Mouse (Mus musculus): Measurements from ENCODE around the gene Rnf224.
"Not testable (repeated sequence)": the region's sequence is repeated elsewhere in the genome, so short reads cannot be mapped to it uniquely, and the experiment has no call there.

The Rnf224 gene

GRCm38 (mm10) chr2:25256443-25257109, 20.0 kb upstream of the Rnf224 start:
- intact Hi-C loops (cut with DNase I), result not testable (repeated sequence)

GRCm38 (mm10) chr2:25255284-25255779, 18.7 kb upstream of the Rnf224 start, which contains the start of gene Tmem203:
TSS of gene Tmem203 (plus strand) at chr2:25255439.
- intact Hi-C loops (cut with DNase I), result no loop called here

GRCm38 (mm10) chr2:25252331-25252730, 15.7 kb upstream of the Rnf224 start:
- intact Hi-C loops (cut with DNase I), result no loop called here

GRCm38 (mm10) chr2:25246183-25247072, 9.8 kb upstream of the Rnf224 start, which contains the start of gene AL732309.1:
TSS of gene AL732309.1 (minus strand) at chr2:25246863.
- intact Hi-C loops (cut with DNase I), result no loop called here

- intact Hi-C loops (cut with DNase I), result no loop called here
Observed at GRCm38 (mm10) chr2:25244144-25244543, 7.6 kb upstream of the Rnf224 start.

GRCm38 (mm10) chr2:25243342-25243741, 6.8 kb upstream of the Rnf224 start:
- intact Hi-C loops (cut with DNase I), result no loop called here

- intact Hi-C loops (cut with DNase I), result no loop called here
Observed at GRCm38 (mm10) chr2:25242101-25242506, 5.5 kb upstream of the Rnf224 start, which contains the start of the genes Rnf208 and Cysrt1. TSS of gene Rnf208 (plus strand) at chr2:25242255. TSS of gene Cysrt1 (minus strand) at chr2:25242452.

- intact Hi-C loops (cut with DNase I), result no loop called here
Observed at GRCm38 (mm10) chr2:25241438-25241775, 4.8 kb upstream of the Rnf224 start.

GRCm38 (mm10) chr2:25240723-25241437, 4.3 kb upstream of the Rnf224 start:
- intact Hi-C loops (cut with DNase I), result no loop called here

- intact Hi-C loops (cut with DNase I), result no loop called here
Observed at GRCm38 (mm10) chr2:25240310-25240709, 3.7 kb upstream of the Rnf224 start.

GRCm38 (mm10) chr2:25239766-25240165, 3.2 kb upstream of the Rnf224 start:
- intact Hi-C loops (cut with DNase I), result no loop called here

GRCm38 (mm10) chr2:25238106-25238505, 1.5 kb upstream of the Rnf224 start:
- intact Hi-C loops (cut with DNase I), result no loop called here

GRCm38 (mm10) chr2:25237522-25237921, 935 bp upstream of the Rnf224 start:
- intact Hi-C loops (cut with DNase I), result no loop called here

GRCm38 (mm10) chr2:25234551-25235220, 1.9 kb downstream of the Rnf224 start:
- intact Hi-C loops (cut with DNase I), result no loop called here

GRCm38 (mm10) chr2:25234050-25234449, 2.5 kb downstream of the Rnf224 start, which contains the start of gene Slc34a3:
TSS of gene Slc34a3 (minus strand) at chr2:25234364.
- intact Hi-C loops (cut with DNase I), result no loop called here

GRCm38 (mm10) chr2:25233421-25233820, 3.2 kb downstream of the Rnf224 start:
- intact Hi-C loops (cut with DNase I), result no loop called here

- intact Hi-C loops (cut with DNase I), result no loop called here
Observed at GRCm38 (mm10) chr2:25231038-25231437, 5.5 kb downstream of the Rnf224 start.

- intact Hi-C loops (cut with DNase I), result no loop called here
Observed at GRCm38 (mm10) chr2:25230581-25230980, 6.0 kb downstream of the Rnf224 start.

GRCm38 (mm10) chr2:25229582-25229981, 7.0 kb downstream of the Rnf224 start:
- intact Hi-C loops (cut with DNase I), result no loop called here

GRCm38 (mm10) chr2:25228995-25229530, 7.5 kb downstream of the Rnf224 start:
- intact Hi-C loops (cut with DNase I), result loop anchor here (1.0 kb wide), 1 partner anchor 36 kb away; no protein-coding TSS in a partner anchor

Measured in adrenal gland (tissue).